8 mouse cellular contexts compared by ENCODE assay signal in the genomic region with DNA sequence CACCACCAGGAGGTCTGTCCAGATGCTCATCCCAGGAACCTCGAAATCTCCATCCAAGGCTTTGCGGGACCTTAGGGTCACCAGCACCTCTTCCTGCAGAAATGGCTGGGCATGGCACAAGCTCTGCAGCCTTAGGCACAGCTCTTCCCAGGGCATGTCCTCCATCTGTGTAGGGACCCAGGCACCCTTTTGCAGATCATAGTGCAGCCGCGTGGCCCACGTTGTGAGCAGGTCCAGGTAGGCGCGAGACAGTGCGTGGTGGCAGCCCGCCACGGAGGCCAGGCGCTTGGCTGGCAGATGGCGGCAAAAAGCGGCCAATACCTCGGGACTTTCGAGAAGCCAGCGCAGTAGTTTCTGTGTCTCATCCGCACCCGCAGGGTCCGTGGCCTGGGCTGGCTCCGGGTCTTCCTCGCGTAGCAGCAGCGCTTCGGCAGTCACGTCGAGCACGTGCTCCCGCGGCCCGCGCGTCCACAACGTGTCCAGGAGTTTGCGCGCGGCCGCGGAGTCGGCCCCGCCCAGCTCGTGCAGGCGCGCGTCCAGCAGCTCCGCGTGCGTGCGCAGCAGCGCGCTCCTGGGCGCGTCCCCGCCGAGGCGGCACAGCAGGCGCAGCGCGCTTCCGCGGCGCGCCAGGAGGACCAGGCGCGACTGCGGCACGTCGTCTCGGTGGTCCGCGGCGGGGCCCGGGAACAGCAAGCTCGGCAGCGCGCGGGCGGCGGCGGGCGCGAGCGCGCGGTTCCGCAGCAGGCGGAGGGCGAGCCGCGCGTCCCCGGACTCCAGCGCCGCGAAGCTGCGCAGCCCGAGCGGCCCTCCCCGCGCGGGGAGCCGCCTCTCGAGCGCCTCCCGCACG. TPM values are rescaled to one million over a fixed set of nuclear protein-coding genes. Genes with fewer than 3 reads are reported as not detected.
DNase-seq lines count a peak whose midpoint lies in the region; ATAC-seq and TF ChIP-seq lines count a peak whose summit lies in the region.

A gene (plus strand): TSS at position 766 of the 847 bp plus-strand sequence.

- no peak for TF ChIP-seq CTCF in thymus, adult 2 months (IDR thresholded peaks at IDR 0.05; ENCODE audit: borderline replicate concordance, control insufficient read depth, extremely low read depth, insufficient read depth, low read length, poor library complexity)

- H3K9me3 ChIP-seq in hindbrain, embryonic 10.5 days, result no peaks in the 10 kb centered on the region
- H3K9me3 ChIP-seq in lung, embryonic 16.5 days (ENCODE audit: control insufficient read depth, low read length), result no peaks in the 10 kb centered on the region

- peaks cover 44% of the 10 kb centered on the region for H3K36me3 ChIP-seq in hindbrain, embryonic 10.5 days
- no peaks in the 10 kb centered on the region for H3K36me3 ChIP-seq in lung, embryonic 16.5 days (ENCODE audit: control insufficient read depth, insufficient read depth, low read length)
- no peaks in the 10 kb centered on the region for H3K36me3 ChIP-seq in thymus, adult 2 months (ENCODE audit: control insufficient read depth, insufficient read depth, low read length)

- DNase-seq in NIH3T3 (ENCODE audit: low read depth), result peak; percentile 89
- peak; percentile 91 for DNase-seq in cerebellum, adult 9-11 months
- peak; percentile 54 to 88 for DNase-seq in frontal cortex, adult 2 months (ENCODE audit: extremely low spot score in 1 of 2, low spot score in 1 of 2)
- DNase-seq in hindbrain, embryonic 10.5 days (ENCODE audit: low spot score), result peak; percentile 82
- peak; percentile 86 for DNase-seq in layer of hippocampus, adult 9-11 months
- DNase-seq in ovary, adult 18-20 months (ENCODE audit: low spot score), result peak; percentile 77
- peak; percentile 88 for DNase-seq in thymus, adult 2 months

- 9% methylated on average over 105 of the region's 105 CpGs for WGBS in hindbrain, embryonic 10.5 days
- 8% methylated on average over 71 of the region's 105 CpGs for WGBS in lung, embryonic 16.5 days
- 7% methylated on average over 105 of the region's 105 CpGs for WGBS in thymus, adult 2 months

- ATAC-seq in lung, embryonic 16.5 days (ENCODE audit: low read depth), result peak; percentile 89

- peak within 1 kb of the TSS; percentile 70 for H3K4me3 ChIP-seq in hindbrain, embryonic 10.5 days
- H3K4me3 ChIP-seq in lung, embryonic 16.5 days (ENCODE audit: low read length), result peak within 1 kb of the TSS; percentile 83
- peak within 1 kb of the TSS; percentile 86 for H3K4me3 ChIP-seq in thymus, adult 2 months (ENCODE audit: control insufficient read depth, insufficient read depth, low read length)

- H3K27me3 ChIP-seq in hindbrain, embryonic 10.5 days (ENCODE audit: insufficient read depth, poor library complexity, severe bottlenecking), result no peaks in the 10 kb centered on the region
- H3K27me3 ChIP-seq in lung, embryonic 16.5 days (ENCODE audit: control insufficient read depth, insufficient read depth, low read depth, low read length), result no peaks in the 10 kb centered on the region
- no peaks in the 10 kb centered on the region for H3K27me3 ChIP-seq in thymus, adult 2 months (ENCODE audit: control insufficient read depth, insufficient read depth, low read length)

- peak within 1 kb of the TSS; percentile 88 for H3K9ac ChIP-seq in lung, embryonic 16.5 days (ENCODE audit: low read length)

- TF ChIP-seq POLR2A in thymus, adult 2 months (IDR thresholded peaks at IDR 0.05; ENCODE audit: control insufficient read depth, extremely low read depth, insufficient read depth, low read length, poor library complexity), result peak; percentile 36

- peaks cover 23% of the 10 kb centered on the region for H3K4me1 ChIP-seq in hindbrain, embryonic 10.5 days (replicated peaks)
- peaks cover 13% of the 10 kb centered on the region for H3K4me1 ChIP-seq in lung, embryonic 16.5 days (replicated peaks; ENCODE audit: control insufficient read depth, insufficient read depth, low read length)
- H3K4me1 ChIP-seq in thymus, adult 2 months (replicated peaks; ENCODE audit: control insufficient read depth, insufficient read depth, low read length), result peaks cover 5% of the 10 kb centered on the region

- peak within 1 kb of the TSS; percentile 87 for H3K4me2 ChIP-seq in lung, embryonic 16.5 days (ENCODE audit: low read depth, low read length)

- peak within 1 kb of the TSS; percentile 98 for H3K27ac ChIP-seq in hindbrain, embryonic 10.5 days
- H3K27ac ChIP-seq in lung, embryonic 16.5 days (ENCODE audit: low read length), result peak within 1 kb of the TSS; percentile 97
- H3K27ac ChIP-seq in thymus, adult 2 months (ENCODE audit: control insufficient read depth, insufficient read depth, low read length), result peak within 1 kb of the TSS; percentile 82

RNA-seq across cellular contexts. Expression of the gene that starts here (rescaled TPM):
- polyA plus RNA-seq in frontal cortex, adult 2 months (2012; rRNA removed), result 9.7 and 11.5 TPM in 2 replicates
- 20.8 and 33.2 TPM in 2 replicates for polyA plus RNA-seq in hindbrain, embryonic 10.5 days (2016; fragmentation: Nextera tagmentation; extraction: Ambion mirVana)
- polyA plus RNA-seq in lung, embryonic 16.5 days (2015; fragmentation: Nextera tagmentation; extraction: Ambion mirVana), result 8.9 and 9.4 TPM in 2 replicates
- polyA plus RNA-seq in thymus, adult 2 months (2012; rRNA removed), result 2.1 and 2.4 TPM in 2 replicates

Comparison
In these comparisons a context has a peak if more than half of its experiments do, and no peak if none do; other contexts are left out.
1. Peak in every context shown above with its lines: DNase-seq, ATAC-seq, H3K4me3 ChIP-seq and H3K27ac ChIP-seq.